20 mouse cellular contexts compared by ENCODE assay signal in the genomic region with DNA sequence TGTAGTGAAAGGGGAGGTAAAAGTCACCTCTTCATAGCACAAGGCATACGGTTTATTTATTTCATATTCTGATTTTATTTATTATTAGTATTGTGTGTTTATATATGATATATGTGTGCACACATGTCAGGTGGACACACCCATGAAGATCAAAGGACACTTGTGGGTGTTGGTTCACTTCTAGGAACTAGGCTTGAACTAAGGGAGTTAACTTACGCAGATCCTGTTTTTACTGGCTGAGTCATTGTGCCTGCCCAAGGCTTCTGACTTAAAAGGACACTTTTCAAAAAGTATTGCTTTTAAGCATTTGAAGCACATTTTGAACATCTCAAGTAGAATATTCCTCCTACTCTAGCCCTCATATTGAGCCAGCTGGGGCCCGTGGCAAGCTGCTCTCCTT.
DNase-seq lines count a peak whose midpoint lies in the region; ATAC-seq and TF ChIP-seq lines count a peak whose summit lies in the region.
"Had no signal": no experiment of that assay in that cellular context is flagged by ENCODE, and none has a peak within 500 bp of the region (broad histone marks: within the 10 kb centered on the region; RNA-seq: fewer than 3 reads in every experiment).

No protein-coding gene starts in this region.

- no peak overlapping the region for H3K9ac ChIP-seq in liver, embryonic 11.5 days (ENCODE audit: low read depth, low read length)
- no peak overlapping the region for H3K9ac ChIP-seq in midbrain, postnatal 0 days (replicated peaks; ENCODE audit: low read length, poor library complexity, severe bottlenecking)
- H3K9ac ChIP-seq: forebrain, embryonic 15.5 days; midbrain, embryonic 12.5 days; neural tube, embryonic 15.5 days had no signal

- ATAC-seq in CD4-positive, CD25-positive, alpha-beta regulatory T cell, adult 4 months = peak; percentile 65
- ATAC-seq in liver, embryonic 11.5 days (replicated peaks; ENCODE audit: low FRiP score) = peak; percentile 82
- peak; percentile 89 for ATAC-seq in megakaryocyte, adult 5-6 weeks (ENCODE audit: poor library complexity, severe bottlenecking)
- no peak for ATAC-seq in midbrain, postnatal 0 days (ENCODE audit: low FRiP score)
- ATAC-seq: forebrain, embryonic 15.5 days; intestine, embryonic 16.5 days; Patski had no signal

- no peaks in the 10 kb centered on the region for H3K27me3 ChIP-seq in liver, embryonic 11.5 days (replicated peaks; ENCODE audit: control insufficient read depth, insufficient read depth, low read length)
- H3K27me3 ChIP-seq in midbrain, postnatal 0 days (ENCODE audit: insufficient read depth, low read length) = no peaks in the 10 kb centered on the region
- H3K27me3 ChIP-seq: forebrain, embryonic 15.5 days; midbrain, embryonic 12.5 days; neural tube, embryonic 15.5 days; Patski had no signal

- no peaks in the 10 kb centered on the region for H3K9me3 ChIP-seq in liver, embryonic 11.5 days (ENCODE audit: control insufficient read depth, low read length)
- no peaks in the 10 kb centered on the region for H3K9me3 ChIP-seq in midbrain, postnatal 0 days (ENCODE audit: low read length)
- H3K9me3 ChIP-seq: forebrain, embryonic 15.5 days; midbrain, embryonic 12.5 days; neural tube, embryonic 15.5 days had no signal

- WGBS in liver, embryonic 11.5 days = 59% methylated on average over 3 of the region's 3 CpGs
- WGBS in midbrain, postnatal 0 days = 96% methylated on average over 3 of the region's 3 CpGs

- no peaks in the 10 kb centered on the region for H3K4me1 ChIP-seq in liver, embryonic 11.5 days (replicated peaks; ENCODE audit: control insufficient read depth, insufficient read depth, low read length)
- H3K4me1 ChIP-seq in midbrain, postnatal 0 days (ENCODE audit: insufficient read depth, low read length) = no peaks in the 10 kb centered on the region
- H3K4me1 ChIP-seq: forebrain, embryonic 15.5 days; midbrain, embryonic 12.5 days; neural tube, embryonic 15.5 days had no signal

- H3K4me2 ChIP-seq in liver, embryonic 11.5 days = no peak overlapping the region
- no peak overlapping the region for H3K4me2 ChIP-seq in midbrain, postnatal 0 days (ENCODE audit: low read depth, low read length, poor library complexity, severe bottlenecking)
- H3K4me2 ChIP-seq: forebrain, embryonic 15.5 days; heart, embryonic 11.5 days; midbrain, embryonic 12.5 days; neural tube, embryonic 15.5 days had no signal

- DNase-seq in c-Kit-negative CD71-positive TER-119-positive erythroid progenitor cells, embryonic 14.5 days (ENCODE audit: low read depth, low spot score) = peak; percentile 46
- no peak for DNase-seq in liver, embryonic 11.5 days (ENCODE audit: low spot score)
- DNase-seq in midbrain, postnatal 0 days (ENCODE audit: low spot score) = no peak
- no peak for DNase-seq in adrenal gland, postnatal 14 days
- no peak for DNase-seq in gastrocnemius, adult 2 months
- DNase-seq: cerebellum, postnatal 10 days; embryo, embryonic 11 days; heart, postnatal 10 days; kidney, postnatal 4 days; lung, adult 2 months; lung, postnatal 4 days had no signal

- H3K27ac ChIP-seq in liver, embryonic 11.5 days (ENCODE audit: low read depth, low read length) = no peak overlapping the region
- no peak overlapping the region for H3K27ac ChIP-seq in midbrain, postnatal 0 days (ENCODE audit: low read depth, low read length)
- no peak overlapping the region for H3K27ac ChIP-seq in gastrocnemius, adult 2 months
- H3K27ac ChIP-seq: forebrain, embryonic 15.5 days; midbrain, embryonic 12.5 days; neural tube, embryonic 15.5 days had no signal

- no peak for TF ChIP-seq CTCF in midbrain, postnatal 0 days (IDR thresholded peaks at IDR 0.05)
- no peak for TF ChIP-seq CTCF in gastrocnemius, adult 2 months (IDR thresholded peaks at IDR 0.05)

- H3K36me3 ChIP-seq in liver, embryonic 11.5 days (ENCODE audit: control insufficient read depth, insufficient read depth, low read length) = no peaks in the 10 kb centered on the region
- no peaks in the 10 kb centered on the region for H3K36me3 ChIP-seq in midbrain, postnatal 0 days (ENCODE audit: insufficient read depth, low read length)
- H3K36me3 ChIP-seq: forebrain, embryonic 15.5 days; midbrain, embryonic 12.5 days; neural tube, embryonic 15.5 days had no signal

- no peak overlapping the region for H3K4me3 ChIP-seq in liver, embryonic 11.5 days (ENCODE audit: low read depth, low read length)
- no peak overlapping the region for H3K4me3 ChIP-seq in midbrain, postnatal 0 days (ENCODE audit: low read depth, low read length)
- H3K4me3 ChIP-seq in gastrocnemius, adult 2 months = no peak overlapping the region
- H3K4me3 ChIP-seq: forebrain, embryonic 15.5 days; midbrain, embryonic 12.5 days; myocyte; neural tube, embryonic 15.5 days had no signal

- intact Hi-C loops in gastrocnemius, adult 2 months (cut with DNase I) = no loop called here
